Mouse (Mus musculus) B cell, adult 2 months (primary cell): ENCODE data around the gene Polh.

ENCODE experiments used
- DNase-seq, 2 experiments: peaks; one replicate each; pipeline ENCODE4 v3.0.0; 2022

The Polh gene

DNA sequence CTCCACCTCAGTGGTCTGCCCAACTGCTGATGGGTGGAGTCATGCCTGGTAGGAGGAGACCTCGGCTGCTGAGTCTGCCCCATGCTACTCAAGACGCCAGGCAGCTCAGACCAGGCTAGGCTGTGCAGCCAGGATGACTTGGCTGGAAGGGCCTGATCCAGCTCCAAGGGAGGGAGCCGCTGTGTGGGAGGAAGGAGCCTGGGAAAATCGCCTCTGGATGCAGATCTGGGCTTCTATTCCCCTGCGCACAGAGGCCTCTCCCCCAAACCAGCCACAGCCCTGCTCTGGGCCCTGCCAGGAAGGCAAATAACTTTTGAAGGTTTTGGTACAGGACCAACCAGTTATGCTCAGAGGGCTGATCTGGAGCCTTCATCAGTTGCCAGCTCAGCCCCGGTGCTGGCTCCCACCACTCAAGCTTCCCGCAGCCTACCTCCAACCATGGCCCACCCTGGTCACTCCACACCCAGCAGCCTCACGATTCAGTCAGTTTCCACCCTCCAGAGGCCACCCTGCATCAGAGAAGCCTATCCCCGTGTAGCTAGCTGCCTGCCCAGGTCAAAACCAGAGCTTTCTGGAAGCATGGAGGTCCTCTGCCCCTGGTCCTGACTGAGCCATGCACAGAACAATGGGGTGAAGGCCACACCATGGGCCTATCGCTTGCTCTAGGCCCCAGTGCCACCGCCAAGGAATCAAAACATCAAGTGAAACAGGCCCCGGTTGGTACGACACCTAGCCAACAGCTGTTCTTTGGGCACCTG lies 72.5 kb downstream of the Polh start:
- DNase-seq, result no peak

DNA sequence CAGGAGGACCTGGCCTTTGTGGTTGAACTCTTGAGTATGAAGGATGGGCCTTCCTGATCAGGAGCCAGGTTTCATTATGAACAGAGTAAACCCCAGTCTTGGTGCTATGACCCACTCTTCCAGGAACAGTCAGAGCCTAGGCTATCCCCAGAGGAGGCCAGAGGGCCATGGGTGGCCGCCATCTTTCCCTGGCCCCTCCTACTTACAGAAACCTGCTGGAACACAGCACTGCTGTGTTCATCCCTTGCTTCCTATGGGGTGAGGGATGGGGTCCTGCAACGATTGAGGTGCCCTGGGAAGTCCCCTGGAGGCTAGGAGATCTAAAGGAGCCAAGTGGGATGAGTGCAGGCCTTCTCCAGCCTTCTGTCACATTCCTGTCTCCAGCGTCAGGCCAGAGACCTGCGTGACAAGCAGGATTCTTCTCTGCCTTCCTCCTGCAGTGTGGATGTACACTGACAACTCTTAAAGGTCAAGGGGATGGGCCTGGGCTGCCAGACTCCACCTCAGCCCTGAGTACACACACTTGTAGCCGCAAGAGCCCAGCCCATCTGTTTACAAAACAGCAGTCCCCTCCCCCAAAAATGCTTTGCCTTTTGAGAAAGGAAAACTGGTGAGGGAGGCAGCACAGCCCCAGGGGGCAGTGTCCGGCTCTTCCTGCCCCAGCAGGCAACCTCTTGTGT lies 74.5 kb downstream of the Polh start:
- no peak for DNase-seq

DNA sequence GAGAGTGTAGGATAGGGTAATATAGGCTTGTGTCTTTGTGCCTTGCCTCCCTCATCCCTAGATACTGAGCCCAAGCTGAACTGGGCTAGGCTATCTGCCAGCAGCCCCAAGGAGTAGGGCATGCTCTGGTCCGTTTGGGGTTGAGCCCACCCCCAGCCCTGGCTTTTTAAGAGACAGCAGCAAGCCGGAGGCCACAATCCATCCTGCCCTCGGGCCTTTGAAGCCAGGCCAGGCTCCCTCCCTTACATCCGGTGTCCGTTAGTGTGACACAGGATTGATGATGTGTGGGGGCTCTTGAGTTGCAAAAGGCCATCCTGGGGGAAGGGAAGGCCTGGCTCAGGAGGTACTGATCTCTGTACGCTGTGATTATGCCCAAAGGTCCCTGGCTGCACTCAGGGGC lies 75.8 kb downstream of the Polh start:
- DNase-seq, result no peak

DNA sequence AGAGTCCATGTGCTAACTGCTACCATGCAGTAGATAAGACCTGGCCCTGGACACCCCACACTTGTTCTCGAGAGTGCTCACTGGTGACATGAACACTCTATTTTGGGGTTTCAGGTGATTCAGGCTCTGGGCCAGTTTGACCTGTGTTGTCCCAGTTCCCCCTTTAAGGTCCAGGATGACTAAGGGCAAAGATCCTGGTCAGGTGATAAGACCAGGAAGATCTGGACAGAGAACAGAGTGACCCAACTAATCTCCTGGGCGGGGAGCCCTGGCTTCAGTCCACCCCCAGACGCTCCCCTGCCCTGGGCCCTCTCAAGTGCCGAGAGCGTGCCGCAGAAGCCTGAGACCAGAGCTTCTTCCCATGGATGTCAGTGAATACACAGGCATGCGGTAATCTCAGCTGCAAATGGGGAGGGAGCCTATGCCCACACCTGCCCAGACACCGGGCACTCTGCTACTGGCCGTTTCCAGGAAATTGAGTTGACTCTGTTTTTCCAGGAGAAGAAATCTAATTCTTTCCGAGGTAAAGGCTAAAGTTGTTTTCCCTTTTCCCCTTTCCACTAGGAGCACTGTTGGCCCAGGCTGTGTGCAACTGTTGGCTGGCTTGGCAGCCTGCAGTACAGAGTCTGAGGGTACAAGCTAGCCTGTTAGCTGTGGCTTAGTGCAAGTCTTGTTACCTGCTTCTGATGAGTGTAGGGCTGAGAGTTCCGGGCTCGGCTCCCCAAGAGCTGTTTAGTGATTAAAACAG lies 78.3 kb downstream of the Polh start:
- DNase-seq, result no peak

DNA sequence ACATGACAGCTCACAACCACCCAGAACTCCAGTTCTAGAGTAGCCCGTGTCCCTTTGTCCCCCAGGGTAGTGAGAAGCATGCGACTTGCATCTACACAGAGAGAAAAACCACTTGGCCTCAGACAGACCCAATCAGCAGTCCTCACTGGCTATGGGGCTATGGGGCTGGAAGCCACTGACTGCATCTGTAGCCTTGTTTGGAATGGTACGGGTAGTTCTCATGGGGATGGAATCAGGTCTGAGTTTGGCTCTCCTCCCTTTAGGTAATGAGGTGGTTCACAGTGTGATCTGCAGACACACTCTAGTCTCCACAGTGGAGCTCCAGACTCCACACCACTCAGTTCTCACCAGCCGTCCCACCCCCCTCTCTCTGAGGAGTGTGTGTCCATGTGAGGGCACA lies 79.2 kb downstream of the Polh start:
- DNase-seq, result no peak

DNA sequence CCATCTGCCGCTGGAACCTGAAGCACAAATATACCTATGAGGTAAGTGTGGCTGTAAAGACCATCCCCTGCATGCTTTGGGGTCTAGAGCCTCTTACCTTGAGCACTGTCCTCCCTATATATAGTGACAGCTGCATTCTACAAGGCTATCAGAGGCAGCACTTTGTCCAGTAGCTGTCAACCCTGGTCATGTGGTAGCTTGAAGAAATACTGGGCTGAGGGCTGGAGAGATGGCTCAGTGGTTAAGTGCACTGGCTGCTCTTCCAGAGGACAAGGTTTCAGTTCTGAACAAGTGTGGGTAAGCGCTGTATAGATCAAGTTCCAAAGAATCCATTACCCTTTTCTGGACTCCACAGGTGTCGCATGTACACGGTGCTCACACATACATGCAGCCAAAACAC lies 79.7 kb downstream of the Polh start:
- DNase-seq, result no peak
